Mouse (Mus musculus) right cerebral cortex, adult 18-20 months (tissue): Measurements from ENCODE around the gene Grpel1.
A peak's percentile ranks its signal among the peaks of the same experiment; 100 is the strongest.

Source experiments
- DNase-seq: peaks from one replicate; pipeline ENCODE4 v3.0.0; 2022; ENCODE audit warnings: mixed read lengths

The Grpel1 gene

DNA sequence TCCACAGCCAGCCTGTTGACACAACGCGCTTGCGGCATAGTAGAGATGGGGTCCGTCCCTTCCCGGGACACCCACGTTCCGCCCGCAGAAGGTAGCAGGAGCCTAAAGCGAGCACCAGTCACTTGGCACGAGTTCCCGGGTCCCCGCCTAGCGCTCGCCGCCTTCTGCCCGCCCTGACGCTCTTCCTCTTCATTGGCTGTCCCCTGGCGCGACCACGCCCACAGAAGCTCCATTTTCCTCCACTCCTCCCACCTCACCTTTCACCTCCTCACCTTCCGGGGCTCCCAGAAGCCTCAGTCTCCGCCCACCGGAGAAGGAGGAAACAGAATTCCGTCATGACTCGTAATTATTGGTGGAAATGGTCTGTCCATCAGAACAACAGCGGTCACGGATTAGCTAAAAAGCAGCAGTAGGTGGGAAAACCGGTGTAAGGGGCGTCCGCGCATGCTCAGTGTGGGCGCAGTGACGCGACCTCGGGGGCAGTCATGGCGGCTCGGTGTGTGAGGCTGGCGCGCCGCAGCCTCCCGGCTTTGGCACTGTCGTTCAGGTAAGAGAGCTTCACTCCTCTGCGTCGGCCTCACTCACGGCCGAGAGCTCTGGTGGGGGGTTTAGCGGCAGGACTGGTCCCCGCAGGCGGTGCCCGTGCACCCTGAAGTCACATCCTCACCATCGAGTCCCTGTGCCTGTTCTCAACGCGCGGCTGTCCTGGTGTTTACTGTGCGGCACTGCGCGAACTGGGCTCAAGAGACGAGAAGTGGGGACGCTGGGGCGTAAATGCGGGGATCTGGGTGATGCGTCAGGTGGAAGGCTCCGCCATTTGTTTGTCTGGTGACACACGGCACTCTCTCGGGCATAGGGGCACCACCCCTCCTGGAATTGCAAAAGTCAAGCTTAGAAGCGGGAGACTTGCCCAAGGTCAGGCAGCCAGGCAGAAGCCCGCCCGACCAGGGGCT lies at the start of gene Grpel1:
Gene Grpel1, plus strand, starts transcription at position 290 of the 953 bp plus-strand sequence.
- peak; percentile 100 for DNase-seq

DNA sequence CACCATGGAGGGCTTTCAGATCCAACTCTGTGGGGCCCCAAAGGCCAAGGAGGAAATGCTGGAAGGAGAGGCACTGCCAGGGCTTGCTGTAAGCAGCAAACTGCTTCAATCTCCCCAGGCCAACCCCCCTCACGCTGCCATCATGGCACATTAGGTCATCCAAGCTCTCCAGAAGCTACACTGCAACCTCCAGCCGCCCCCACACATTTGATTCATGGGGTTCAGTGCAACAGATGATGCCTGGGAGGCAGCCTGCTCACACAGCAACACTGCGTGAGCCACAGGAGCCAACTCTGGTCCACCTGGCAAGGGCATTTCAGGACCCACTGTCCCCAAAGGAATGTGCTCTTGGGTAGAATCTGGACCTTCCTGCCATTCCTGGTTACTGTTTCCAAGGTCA lies 44.9 kb upstream of the Grpel1 start:
- DNase-seq = no peak

DNA sequence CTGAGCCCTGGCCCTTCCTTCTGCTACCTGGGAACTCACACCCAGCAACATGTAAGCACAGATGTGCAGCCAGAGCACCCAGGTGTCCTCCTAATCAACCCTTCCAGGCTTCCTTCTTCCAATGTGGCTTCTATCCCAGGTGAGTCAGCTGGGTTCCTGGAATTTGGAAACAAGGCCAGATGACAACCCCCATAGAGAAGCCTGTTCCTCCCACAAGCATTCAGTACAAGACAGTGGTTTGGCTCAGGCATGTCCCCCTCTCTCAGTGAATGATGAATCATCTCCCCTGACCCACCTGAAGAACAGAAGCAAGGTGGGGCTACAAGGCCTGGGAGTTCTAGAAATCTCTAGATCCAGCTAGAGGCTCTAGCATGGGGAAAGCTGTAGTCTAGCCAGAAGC lies 42.1 kb upstream of the Grpel1 start:
- DNase-seq = no peak

DNA sequence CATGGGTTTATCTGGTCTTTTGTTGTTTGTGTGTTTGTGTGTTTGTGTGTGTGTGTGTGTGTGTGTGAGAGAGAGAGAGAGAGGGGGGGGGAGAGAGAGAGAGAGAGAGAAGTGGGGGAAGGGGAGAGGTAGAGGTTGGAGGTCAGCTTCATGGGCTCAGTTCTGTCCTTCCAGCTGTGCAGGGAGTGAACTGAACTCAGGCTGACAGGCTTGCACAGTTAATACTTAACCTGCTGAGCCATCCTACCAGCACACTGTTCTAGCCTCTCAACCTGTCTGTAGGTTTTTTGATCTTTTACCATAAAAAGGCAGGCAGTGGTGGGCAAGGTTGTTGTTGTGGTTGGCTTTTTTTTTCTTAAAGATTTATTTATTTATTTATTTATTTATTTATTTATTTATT lies 40.1 kb upstream of the Grpel1 start:
- no peak for DNase-seq

DNA sequence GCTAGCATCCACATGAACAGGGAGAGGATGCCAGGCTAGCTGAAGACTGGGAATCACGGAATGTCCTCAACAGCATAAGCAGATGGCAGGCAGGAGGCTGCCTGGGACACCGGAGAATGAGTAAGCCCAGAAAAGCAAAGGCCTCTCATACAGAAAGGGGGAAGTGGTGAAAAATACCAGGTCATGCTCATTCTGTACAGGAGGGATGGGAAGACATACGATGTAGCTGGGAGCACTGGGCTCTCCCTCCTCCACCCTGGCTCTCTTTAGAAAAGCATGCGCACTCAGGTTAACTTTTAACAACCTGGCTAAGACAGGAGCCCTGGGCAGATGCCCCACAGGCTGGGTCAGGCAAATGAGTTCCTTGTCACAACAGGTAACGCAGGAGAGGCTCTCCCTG lies 38.4 kb upstream of the Grpel1 start:
- peak; percentile 69 for DNase-seq

DNA sequence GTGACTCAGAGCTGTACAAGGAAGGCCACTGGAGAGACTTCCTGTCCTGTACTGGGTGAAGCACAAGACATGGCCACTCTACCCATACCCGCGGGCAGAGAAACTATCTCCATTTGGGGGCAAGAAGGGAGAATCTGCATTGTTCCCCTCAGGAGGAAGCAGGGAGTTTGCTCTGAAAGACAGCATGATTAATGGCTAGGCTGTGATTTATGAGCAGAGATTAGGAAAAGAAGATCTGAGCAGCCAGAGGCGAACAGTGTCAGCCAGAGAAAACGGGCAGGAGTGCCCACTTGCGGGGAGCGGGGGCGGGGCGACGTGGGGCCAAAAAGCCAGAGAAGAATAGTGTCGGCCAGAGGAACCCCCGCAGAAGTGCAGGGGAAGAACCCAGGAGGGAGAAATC lies 37.0 kb upstream of the Grpel1 start:
- DNase-seq = no peak

DNA sequence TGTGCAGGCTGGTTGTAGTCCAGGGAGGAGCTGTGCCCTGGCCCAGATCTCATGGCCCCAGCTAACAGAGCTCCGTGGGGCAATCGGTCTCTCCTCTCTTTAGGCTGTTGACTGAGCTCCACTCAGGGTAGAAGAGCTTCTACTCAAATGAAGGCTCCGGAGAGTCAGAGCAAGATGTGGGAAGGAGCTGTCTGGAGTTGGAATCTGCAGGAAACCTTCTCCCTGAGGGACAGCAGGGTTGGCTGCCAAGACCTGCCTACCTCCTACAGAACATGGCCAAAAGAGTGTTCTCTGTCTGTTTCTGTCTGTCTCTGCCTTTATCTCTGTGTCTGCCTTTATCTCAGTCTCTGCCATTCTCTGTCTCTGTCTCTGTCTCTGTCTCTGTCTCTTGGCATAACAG lies 35.2 kb upstream of the Grpel1 start:
- DNase-seq = no peak

DNA sequence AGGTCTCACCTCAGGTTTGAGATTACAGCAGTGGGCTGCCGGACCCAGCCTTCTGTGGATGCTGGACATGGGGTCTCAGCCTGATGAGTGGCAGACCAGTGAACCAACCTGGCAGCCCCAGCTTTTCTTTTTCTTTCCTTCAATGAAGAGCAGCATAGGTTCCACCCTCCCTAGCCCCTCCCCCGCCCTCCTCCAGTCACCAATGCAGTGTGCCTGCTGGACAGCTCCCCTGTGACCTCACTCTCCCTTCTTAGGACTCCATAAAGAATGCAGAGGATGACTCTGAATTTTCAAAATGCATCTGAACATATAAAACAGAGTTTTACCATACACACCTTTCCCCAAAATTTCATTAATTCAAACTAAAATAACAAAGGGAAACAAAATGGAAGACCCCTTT lies 33.1 kb upstream of the Grpel1 start:
- DNase-seq = no peak

DNA sequence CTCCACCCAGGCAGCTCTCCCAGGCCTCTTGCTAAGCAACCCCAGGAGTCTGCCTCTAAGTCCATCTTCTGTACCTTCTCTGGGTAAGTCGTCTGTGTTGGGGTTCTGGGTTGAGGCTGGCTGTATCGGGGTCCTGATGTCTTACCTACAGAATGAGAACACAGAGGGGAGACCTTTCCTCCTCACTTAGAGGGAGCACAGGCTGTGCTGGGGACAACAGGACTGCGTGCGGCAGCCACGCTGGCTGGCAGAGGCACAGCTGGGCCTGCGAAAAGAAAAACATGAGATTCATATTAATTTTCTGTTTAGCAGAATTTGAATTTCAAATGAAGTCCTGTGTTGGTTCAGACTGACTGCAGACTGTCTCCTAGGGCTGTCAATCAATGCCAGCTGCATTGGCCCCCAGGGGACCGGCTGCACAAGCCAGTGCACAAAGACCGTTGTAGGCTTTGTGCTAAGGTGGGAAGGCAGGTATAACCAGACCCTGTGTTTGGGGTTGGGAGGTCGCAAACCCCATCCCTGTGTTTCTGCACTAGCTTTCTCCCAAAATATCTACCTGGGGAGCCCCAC lies 30.3 kb upstream of the Grpel1 start:
- no peak for DNase-seq

DNA sequence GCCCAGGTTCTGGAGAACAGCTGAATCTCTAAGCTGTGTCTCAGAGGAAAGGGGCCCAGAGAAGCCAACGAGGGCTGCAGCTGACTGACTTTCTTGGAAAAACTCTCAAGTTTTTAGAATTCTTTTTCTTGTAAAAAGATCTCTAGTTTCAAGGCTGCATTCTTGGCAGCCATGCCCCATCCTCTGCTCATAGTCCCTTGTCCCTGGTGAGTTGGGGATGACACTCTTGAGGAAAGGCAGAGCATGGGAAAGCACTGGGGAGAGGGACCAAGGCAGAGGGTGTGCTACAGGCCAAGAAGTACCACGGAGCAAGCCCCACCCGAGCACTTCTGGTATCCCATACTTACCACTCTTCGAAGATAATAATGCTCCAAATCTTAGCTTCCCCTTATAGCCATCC lies 27.9 kb upstream of the Grpel1 start:
- DNase-seq = no peak

DNA sequence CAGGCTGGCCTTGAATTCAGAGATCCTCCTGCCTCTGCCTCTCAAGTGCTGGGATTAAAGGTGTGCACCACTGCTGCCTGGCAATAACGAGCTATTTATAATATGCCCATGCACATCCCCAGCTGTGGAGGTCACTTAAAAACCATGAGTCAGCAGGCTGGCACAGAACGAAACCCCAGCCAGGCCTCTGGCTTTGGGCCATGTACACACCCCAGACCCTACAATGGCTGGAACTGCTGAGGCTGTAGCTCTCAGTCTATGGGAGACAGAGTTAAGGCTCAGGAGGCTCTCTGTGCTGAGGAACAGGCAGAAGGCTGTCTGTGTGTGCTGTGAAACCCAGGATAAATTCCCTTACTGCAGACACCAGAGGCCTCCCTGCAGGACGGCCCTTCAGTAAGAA lies 24.1 kb upstream of the Grpel1 start:
- no peak for DNase-seq

DNA sequence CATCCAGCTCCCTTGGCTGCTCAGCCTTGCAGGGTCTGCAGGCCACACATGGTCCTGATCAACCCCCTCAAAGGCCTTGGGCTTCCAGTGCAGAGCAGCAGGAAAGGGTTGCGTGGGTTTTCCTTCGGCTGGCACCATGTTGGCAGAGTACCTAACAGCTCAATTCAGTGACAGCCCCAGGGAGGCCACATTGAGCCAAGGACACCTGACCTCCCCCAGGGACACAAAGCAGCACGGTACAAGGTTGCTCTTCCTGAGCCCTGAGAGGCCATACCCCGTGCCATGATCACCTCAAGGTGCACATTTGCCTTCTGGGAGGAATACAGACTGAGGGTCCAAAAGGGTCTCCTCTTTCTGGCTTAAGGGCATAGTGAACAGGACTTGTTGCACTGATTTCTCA lies 20.2 kb upstream of the Grpel1 start:
- DNase-seq = no peak

DNA sequence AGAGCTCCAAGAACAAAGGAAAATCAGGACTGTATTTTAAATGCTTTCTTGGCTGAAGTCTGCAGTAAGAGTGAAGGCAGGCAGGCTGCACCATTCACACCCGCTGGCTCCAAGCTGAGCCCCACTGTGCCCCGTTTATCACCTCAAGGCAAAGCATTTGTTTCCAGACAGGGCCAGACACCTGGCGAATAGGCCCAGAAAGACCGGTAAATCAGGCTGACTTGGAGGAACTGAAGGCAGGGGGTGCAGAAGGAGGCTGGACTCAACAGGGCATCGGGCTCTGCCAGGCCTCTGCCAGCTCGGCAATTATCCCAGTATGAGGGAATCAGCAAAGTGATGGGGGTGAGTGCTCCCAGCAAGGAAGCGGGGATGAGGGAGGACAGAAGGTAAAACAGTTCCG lies 19.8 kb upstream of the Grpel1 start:
- no peak for DNase-seq

DNA sequence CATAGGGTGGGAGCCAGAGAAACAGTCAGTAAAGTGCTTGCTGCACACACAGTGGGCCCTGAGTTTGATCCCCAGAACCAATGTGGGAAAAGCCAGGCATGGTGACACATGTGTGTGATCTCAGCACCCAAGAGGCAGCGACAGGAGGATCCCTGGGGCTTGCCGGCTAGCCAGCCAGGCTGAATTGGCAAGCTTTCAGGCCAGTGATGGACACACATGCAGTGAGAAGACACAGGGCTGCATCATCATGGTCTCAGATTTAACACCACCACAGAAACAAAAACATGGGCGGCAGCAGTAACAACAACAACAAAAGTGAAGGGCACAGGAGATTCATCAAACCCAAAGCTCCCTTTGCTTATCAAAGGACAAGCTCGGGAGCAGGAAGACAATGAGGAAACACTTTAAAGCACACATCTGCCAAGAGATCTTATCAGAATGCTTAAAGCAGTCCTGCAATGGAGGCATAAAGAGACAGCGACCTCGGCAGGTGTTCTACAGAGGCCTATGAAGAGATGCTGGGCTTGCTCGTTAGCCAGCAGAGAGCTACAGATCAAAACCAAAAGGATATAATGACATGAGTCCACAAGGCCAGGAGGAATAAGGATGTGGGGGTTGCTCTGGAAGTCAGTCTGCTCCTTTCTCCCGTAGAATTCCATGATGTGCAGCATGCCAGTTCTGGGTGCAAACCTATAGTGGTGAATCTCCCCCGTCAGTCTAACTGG lies 18.5 kb upstream of the Grpel1 start:
- no peak for DNase-seq

DNA sequence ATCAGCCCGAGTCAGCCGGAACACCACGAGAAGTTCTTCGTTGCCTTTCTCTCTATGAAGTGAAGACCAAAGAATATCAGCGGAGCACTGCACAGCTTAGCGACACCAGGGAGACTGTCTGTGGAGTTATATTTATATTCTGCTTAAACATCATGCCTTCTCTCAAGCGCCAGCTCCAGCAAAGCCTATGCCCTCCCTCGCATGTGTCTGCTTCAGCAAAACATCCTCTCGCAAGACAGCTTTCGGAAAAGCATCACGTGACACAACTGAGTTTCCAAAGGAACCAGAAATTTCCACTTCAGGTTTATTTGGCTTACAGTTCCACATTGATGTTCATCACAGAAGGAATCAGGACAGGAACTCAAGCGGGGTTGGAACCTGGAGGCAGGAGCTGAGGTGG lies 16.9 kb upstream of the Grpel1 start:
- no peak for DNase-seq

DNA sequence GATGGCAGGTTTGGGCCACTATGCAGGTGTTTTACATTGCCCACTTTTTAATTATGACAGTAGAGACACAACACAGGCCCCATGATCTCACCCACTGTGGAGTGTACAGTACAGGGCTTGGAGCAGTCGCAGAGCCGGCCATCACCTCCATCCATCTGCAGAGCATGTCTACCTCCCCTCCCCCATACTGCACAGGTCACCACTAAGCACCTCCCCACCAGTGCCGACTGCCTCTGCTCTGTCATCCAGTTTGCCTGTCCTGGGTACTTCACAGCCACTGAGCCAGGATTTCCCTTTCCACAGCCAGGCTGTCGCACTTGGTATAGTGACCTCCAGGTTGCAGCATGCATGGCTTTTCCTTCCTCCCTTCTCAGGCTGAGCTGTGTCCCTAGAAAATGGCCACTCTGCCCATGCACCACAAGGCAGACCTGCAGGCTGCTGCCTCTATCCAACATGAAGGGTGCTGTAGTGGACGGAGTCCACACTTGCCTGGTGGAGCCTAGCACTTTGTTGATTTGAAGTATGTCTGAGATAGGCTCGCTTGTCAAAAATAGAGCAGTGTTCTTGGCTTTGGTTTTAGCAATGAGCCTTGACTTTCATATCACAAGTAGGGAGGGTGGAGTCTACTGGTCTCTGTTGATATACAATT lies 15.0 kb upstream of the Grpel1 start:
- no peak for DNase-seq

DNA sequence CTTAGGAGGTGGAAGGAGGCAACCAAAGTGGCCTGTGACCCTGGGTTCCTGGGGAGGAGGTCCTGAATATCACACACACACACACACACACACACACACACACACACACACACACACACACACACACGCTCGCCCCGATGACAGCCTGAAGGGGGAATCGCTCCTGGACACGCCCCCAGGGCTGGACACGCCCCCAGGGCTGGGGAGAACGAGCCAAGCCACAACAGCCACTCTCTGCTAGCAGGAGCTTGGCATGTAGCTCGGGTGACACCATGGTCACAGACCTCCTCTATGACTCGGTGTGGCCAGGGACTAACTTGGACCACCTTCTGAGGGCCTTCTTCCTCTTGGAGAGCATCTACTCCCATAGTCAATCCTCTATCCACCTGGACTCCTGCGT lies 13.7 kb upstream of the Grpel1 start:
- DNase-seq = no peak

DNA sequence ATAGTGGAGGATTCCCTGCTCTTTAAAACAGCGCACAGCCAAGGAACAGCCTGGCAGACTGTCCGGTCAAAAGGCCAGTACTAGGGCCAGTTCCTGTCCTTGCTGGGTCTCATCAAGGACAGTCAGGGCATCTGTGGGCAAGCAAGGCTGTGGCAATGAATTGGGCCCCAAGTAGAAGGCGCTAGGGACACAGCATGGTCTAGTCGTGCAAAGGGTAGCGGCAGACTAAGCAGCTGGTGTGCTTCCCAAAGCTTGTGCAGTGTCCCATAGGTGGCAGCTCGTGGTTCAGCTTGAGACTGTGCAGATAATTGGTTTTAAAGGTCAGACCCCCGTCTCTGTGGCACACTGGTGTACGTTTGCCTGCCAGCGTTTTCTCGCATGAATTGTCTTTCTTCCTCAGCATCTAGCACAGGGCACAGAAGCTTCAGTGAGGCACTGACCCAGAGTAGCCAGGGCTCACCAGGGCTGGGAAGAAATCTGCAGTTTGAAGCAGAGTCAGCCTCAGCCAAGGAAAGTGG lies 12.9 kb upstream of the Grpel1 start:
- DNase-seq = no peak

DNA sequence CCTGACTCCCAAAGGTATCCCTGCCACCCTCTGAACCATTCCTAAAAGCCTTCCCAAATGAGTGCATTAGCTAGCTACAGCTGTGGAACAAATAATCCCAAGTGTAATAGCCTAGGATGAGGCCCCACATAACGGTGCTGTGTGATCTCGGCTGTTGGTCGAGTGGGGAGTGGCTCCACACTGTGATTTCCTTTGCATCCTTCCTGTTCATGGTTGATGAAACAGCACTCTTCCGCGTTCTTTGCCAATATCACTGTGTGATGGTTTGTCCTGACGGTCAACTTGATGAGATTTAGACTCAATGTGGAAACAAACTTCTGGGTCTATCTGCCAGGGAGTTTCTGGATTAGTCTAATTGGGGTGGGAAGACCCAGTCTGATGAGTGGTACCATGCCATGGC lies 12.0 kb upstream of the Grpel1 start:
- no peak for DNase-seq

DNA sequence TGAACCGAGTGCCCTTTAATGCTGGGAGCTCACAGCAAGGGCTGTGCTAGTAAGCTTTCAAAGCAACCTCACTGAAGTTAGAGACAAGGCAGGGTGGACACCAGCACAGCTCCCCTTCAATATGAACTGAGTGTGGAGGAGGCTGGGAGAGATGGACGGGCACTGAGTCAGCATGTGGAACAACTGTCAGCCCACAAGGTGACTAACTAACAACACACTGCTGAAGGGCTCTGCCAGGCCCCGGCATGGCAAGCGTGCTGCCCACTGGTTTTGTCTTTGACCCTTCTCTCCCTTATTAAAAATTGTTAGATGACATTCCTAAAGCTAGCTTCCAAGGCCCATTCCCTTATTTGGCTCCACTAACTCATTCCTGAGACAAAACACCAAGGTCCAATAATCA lies 7.1 kb upstream of the Grpel1 start:
- peak; percentile 38 for DNase-seq

DNA sequence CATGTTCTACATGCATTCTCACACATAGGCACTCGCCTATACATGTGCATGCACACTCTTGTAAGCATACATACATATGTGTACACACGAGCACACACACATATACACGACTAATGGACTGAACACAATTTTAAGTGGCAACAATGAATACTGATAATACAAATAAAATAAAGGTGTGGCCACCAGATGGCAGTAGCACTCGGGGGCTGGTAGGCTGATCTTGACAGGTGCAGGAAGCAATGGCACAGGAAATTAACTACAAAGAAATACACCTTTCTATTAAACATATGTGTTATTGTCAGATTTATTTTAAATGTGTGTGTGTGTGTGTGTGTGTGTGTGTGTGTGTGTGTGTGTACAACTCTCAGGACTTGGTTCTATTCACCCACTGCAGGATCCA lies 5.9 kb upstream of the Grpel1 start:
- no peak for DNase-seq

DNA sequence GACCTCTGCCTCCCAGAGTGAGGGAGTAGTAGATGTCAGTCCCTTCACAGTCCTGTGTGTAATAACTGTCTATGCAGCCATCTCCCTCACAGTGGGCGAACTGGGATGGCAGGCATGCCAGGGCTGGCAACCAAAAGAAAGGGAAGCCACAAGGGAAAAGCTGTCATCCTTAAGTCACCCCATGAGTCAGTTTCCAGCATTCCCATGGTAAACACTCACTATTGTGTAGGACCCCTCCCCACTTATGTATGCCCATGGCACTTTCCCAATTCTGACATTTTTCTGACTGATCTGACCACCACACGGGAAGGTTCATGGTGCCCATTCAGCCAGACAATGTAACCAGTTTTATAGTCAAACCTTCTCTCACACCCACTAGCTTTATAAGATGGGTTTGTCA lies 4.1 kb upstream of the Grpel1 start:
- DNase-seq = no peak

DNA sequence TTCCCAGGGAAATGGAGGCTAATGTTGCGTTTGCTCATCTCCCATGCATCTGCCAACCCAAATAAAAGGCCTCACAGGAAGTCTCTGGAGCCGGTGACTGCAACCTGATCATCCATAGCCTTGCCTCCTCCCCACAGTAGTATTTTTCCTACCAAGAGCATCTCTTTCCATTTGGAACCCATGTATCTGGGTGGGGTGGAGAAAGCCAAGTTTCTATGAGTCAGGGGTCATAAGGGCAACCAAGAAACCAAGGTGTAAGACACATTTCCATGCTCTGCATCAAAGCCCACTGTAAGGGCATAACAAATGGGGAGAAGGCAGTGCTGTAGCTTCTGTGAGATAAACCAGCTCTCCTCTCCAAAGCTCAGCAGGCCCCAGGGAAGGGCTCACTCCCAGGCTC lies 3.6 kb upstream of the Grpel1 start:
- DNase-seq = no peak
